Mouse (Mus musculus): ENCODE measurements around the gene Zfp777.

GRCm38 (mm10) chr6:48086471-48086878 lies 37.8 kb upstream of the Zfp777 start, which contains the start of gene Zfp746:
- TF ChIP-seq CTCF (IDR thresholded peaks at IDR 0.05; ENCODE audit: low read depth, low read length) (no peak), POLR2A (IDR thresholded peaks at IDR 0.05; ENCODE audit: borderline replicate concordance, low read depth, low read length) (no peak)

All from bone marrow macrophage, adult 2 months (primary cell).